Mouse (Mus musculus) embryonic facial prominence, embryonic 13.5 days (tissue): ENCODE data around the gene Hinfp. TPM values are rescaled to one million over a fixed set of nuclear protein-coding genes. Genes with fewer than 3 reads are reported as not detected.
"Not testable (repeated sequence)": the region's sequence is repeated elsewhere in the genome, so short reads cannot be mapped to it uniquely, and the experiment has no call there.

Experiments
- ATAC-seq: fragments of 200-750 bp; cut with Nextera tagmentation; 2 replicates; pipeline ENCODE4 v1.8.0; 2017; ENCODE audit warnings: low read depth; ENCODE audit not compliant: insufficient number of reproducible peaks, insufficient read depth, low FRiP score, low TSS enrichment
- H3K27ac ChIP-seq: fragments of 300-500 bp; sonication (generic); 2 replicates; pipeline ENCODE4 v1.5.1; 2015; ENCODE audit warnings: moderate library complexity, mild to moderate bottlenecking, inconsistent platforms
- H3K27me3 ChIP-seq: fragments of 300-500 bp; sonication (generic); 2 replicates; pipeline ENCODE4 v1.6.1; 2015; ENCODE audit warnings: mild to moderate bottlenecking, inconsistent platforms
- H3K36me3 ChIP-seq: fragments of 300-500 bp; sonication (generic); 2 replicates; pipeline ENCODE4 v1.6.1; 2015; ENCODE audit warnings: mild to moderate bottlenecking, inconsistent platforms
- H3K4me1 ChIP-seq: fragments of 300-500 bp; sonication (generic); 2 replicates; pipeline ENCODE4 v1.6.1; 2015; ENCODE audit warnings: inconsistent platforms
- H3K4me2 ChIP-seq: fragments of 300-500 bp; sonication (generic); 2 replicates; pipeline ENCODE4 v1.6.1; 2015; ENCODE audit warnings: moderate library complexity, mild to moderate bottlenecking, inconsistent platforms
- H3K4me3 ChIP-seq: fragments of 300-500 bp; sonication (generic); 2 replicates; pipeline ENCODE4 v1.5.1; 2015; ENCODE audit warnings: mild to moderate bottlenecking, inconsistent platforms
- H3K9ac ChIP-seq: fragments of 300-500 bp; sonication (generic); 2 replicates; pipeline ENCODE4 v1.6.1; 2015; ENCODE audit warnings: mild to moderate bottlenecking, inconsistent platforms
- H3K9me3 ChIP-seq: fragments of 300-500 bp; sonication (generic); 2 replicates; pipeline ENCODE4 v1.6.1; 2016; ENCODE audit warnings: inconsistent platforms
- WGBS: fragments of 180-500 bp; shearing (Covaris S2); methylation state at CpG from one replicate; pipeline ENCODE4 v1.1.7; 2015; ENCODE audit warnings: mixed read lengths; 5-methylcytosine and 5-hydroxymethylcytosine counted together
- polyA plus RNA-seq: library from polyadenylated mRNA; unstranded; fragments of >200 nt; fragmentation: Nextera tagmentation; extraction: Ambion mirVana; gene quantifications from 2 replicates; pipeline ENCODE4 v1.2.1, GENCODE M21; 2015

Hinfp gene
- polyA plus RNA-seq, 1 experiment from 2014 or later: 30.6 TPM

- Histone ChIP-seq H3K4me1 (peaks cover 11% of the 10 kb centered on the region), H3K4me2 (no peak overlapping the region), H3K9ac (no peak overlapping the region), H3K27me3 (no peaks in the 10 kb centered on the region), H3K27ac (no peak overlapping the region), H3K4me3 (no peak overlapping the region), H3K9me3 (0 out of 2 replicates have a peak, but pooled peaks cover 8% of the 10 kb centered on the region), H3K36me3 (peaks cover 58% of the 10 kb centered on the region)
- 95% methylated on average over 6 of the region's 6 CpGs for WGBS
- no peak for ATAC-seq
These were observed 25.3 kb upstream of the Hinfp start for GRCm38 (mm10) chr9:44330736-44331135.

GRCm38 (mm10) chr9:44327926-44328325, 22.5 kb upstream of the Hinfp start:
- 87% methylated on average over 5 of the region's 5 CpGs for WGBS
- Histone ChIP-seq H3K9ac (peak overlapping the region; percentile 91; the same call in 1 of the 2 replicates), H3K9me3 (no peaks in the 10 kb centered on the region), H3K36me3 (peaks cover 46% of the 10 kb centered on the region), H3K27ac (no peak overlapping the region), H3K4me1 (peaks cover 13% of the 10 kb centered on the region), H3K4me2 (peak overlapping the region; percentile 76), H3K4me3 (peak overlapping the region; percentile 83), H3K27me3 (no peaks in the 10 kb centered on the region)
- ATAC-seq: no peak

GRCm38 (mm10) chr9:44327064-44327711, 21.7 kb upstream of the Hinfp start:
- peak overlapping the region; percentile 94 for H3K27ac ChIP-seq
- H3K27me3 ChIP-seq: no peaks in the 10 kb centered on the region
- H3K4me1 ChIP-seq: peaks cover 13% of the 10 kb centered on the region
- 0 out of 2 replicates have a peak, but pooled peaks have one; percentile 21 for ATAC-seq
- under 1% methylated on average over 22 of the region's 22 CpGs for whole genome bisulfite sequencing
- peak overlapping the region; percentile 91 for H3K9ac ChIP-seq
- no peaks in the 10 kb centered on the region for H3K9me3 ChIP-seq
- peak overlapping the region; percentile 76 for H3K4me2 ChIP-seq
- peak overlapping the region; percentile 83 for H3K4me3 ChIP-seq
- peaks cover 39% of the 10 kb centered on the region for H3K36me3 ChIP-seq

GRCm38 (mm10) chr9:44326371-44327063, 21.0 kb upstream of the Hinfp start:
- WGBS: under 1% methylated on average over 38 of the region's 38 CpGs
- Histone ChIP-seq H3K36me3 (peaks cover 33% of the 10 kb centered on the region), H3K27me3 (no peaks in the 10 kb centered on the region), H3K4me3 (peak overlapping the region; percentile 83), H3K27ac (peak overlapping the region; percentile 94), H3K9ac (peak overlapping the region; percentile 91), H3K4me2 (peak overlapping the region; percentile 76), H3K9me3 (no peaks in the 10 kb centered on the region), H3K4me1 (peaks cover 13% of the 10 kb centered on the region)
- peak; percentile 83 for ATAC-seq

GRCm38 (mm10) chr9:44325768-44326370, 20.4 kb upstream of the Hinfp start, which contains the start of gene Dpagt1:
Dpagt1 (plus strand) TSS chr9:44326019.
- Histone ChIP-seq H3K9me3 (no peaks in the 10 kb centered on the region), H3K27ac (peak within 1 kb of the TSS; percentile 94), H3K9ac (peak within 1 kb of the TSS; percentile 91), H3K27me3 (no peaks in the 10 kb centered on the region), H3K36me3 (peaks cover 26% of the 10 kb centered on the region), H3K4me2 (peak within 1 kb of the TSS; percentile 76), H3K4me3 (peak within 1 kb of the TSS; percentile 83), H3K4me1 (peaks cover 15% of the 10 kb centered on the region)
- ATAC-seq: no peak; the same call in 1 of the 2 replicates
- 5% methylated on average over 12 of the region's 12 CpGs for WGBS

GRCm38 (mm10) chr9:44325032-44325767, 19.7 kb upstream of the Hinfp start:
- H3K4me2 ChIP-seq: peak overlapping the region; percentile 76
- peak overlapping the region; percentile 83; the same call in 1 of the 2 replicates for H3K4me3 ChIP-seq
- H3K27ac ChIP-seq: peak overlapping the region; percentile 94; the same call in 1 of the 2 replicates
- H3K4me1 ChIP-seq: peaks cover 20% of the 10 kb centered on the region
- 71% methylated on average over 7 of the region's 8 CpGs for WGBS
- H3K9me3 ChIP-seq, H3K27me3 ChIP-seq, ATAC-seq: not testable (repeated sequence)
- peak overlapping the region; percentile 91; the same call in 1 of the 2 replicates for H3K9ac ChIP-seq
- peaks cover 20% of the 10 kb centered on the region for H3K36me3 ChIP-seq

- ATAC-seq: no peak
- WGBS: 78% methylated on average over 6 of the region's 6 CpGs
- no peak overlapping the region for H3K4me2 ChIP-seq
These were observed 18.7 kb upstream of the Hinfp start for GRCm38 (mm10) chr9:44324147-44324546.

GRCm38 (mm10) chr9:44323656-44324055, 18.2 kb upstream of the Hinfp start:
- 80% methylated on average over 3 of the region's 4 CpGs for WGBS
- peaks cover 28% of the 10 kb centered on the region for H3K4me1 ChIP-seq
- H3K9me3 ChIP-seq, H3K9ac ChIP-seq, H3K36me3 ChIP-seq, ATAC-seq, H3K27ac ChIP-seq, H3K4me3 ChIP-seq, H3K27me3 ChIP-seq, H3K4me2 ChIP-seq: not testable (repeated sequence)

More at GRCm38 (mm10) chr9:44324147-44324546, 18.7 kb upstream of the Hinfp start:
- Histone ChIP-seq H3K4me1 (peaks cover 23% of the 10 kb centered on the region), H3K9ac (no peak overlapping the region), H3K4me3 (no peak overlapping the region), H3K9me3 (no peaks in the 10 kb centered on the region), H3K36me3 (peaks cover 11% of the 10 kb centered on the region), H3K27ac (no peak overlapping the region), H3K27me3 (no peaks in the 10 kb centered on the region)

GRCm38 (mm10) chr9:44320799-44321133, 15.3 kb upstream of the Hinfp start:
- H3K27me3 ChIP-seq: no peaks in the 10 kb centered on the region
- no peak for ATAC-seq
- WGBS: 26% methylated on average over 6 of the region's 6 CpGs
- H3K4me2 ChIP-seq: peak overlapping the region; percentile 94
- peak overlapping the region; percentile 74 for H3K27ac ChIP-seq
- peaks cover 12% of the 10 kb centered on the region for H3K36me3 ChIP-seq
- peaks cover 29% of the 10 kb centered on the region for H3K4me1 ChIP-seq
- peak overlapping the region; percentile 84 for H3K4me3 ChIP-seq
- H3K9me3 ChIP-seq: no peaks in the 10 kb centered on the region
- H3K9ac ChIP-seq: peak overlapping the region; percentile 57

- Histone ChIP-seq H3K36me3 (peaks cover 18% of the 10 kb centered on the region), H3K4me3 (peak within 1 kb of the TSS; percentile 84), H3K9ac (peak within 1 kb of the TSS; percentile 88), H3K9me3 (no peaks in the 10 kb centered on the region), H3K27ac (peak within 1 kb of the TSS; percentile 74), H3K4me2 (peak within 1 kb of the TSS; percentile 94), H3K4me1 (peaks cover 27% of the 10 kb centered on the region), H3K27me3 (no peaks in the 10 kb centered on the region)
- ATAC-seq: peak; percentile 98
- WGBS: under 1% methylated on average over 67 of the region's 67 CpGs
These were observed 14.7 kb upstream of the Hinfp start, which contains the start of gene C2cd2l for GRCm38 (mm10) chr9:44319887-44320798. C2cd2l (minus strand) TSS chr9:44320285.
